Mouse (Mus musculus) midbrain, embryonic 15.5 days (tissue): ENCODE results near the gene Olfr263. TPM values are rescaled to one million over a fixed set of nuclear protein-coding genes. Genes with fewer than 3 reads are reported as not detected.
"Not testable (repeated sequence)": the region's sequence is repeated elsewhere in the genome, so short reads cannot be mapped to it uniquely, and the experiment has no call there.

Experiments
- ATAC-seq: fragments of 200-750 bp; cut with Nextera tagmentation; replicated peaks from 2 replicates; pipeline ENCODE4 v1.8.0; 2017; ENCODE audit warnings: moderate TSS enrichment
- H3K27ac ChIP-seq: fragments of 300-500 bp; sonication (generic); 2 replicates; pipeline ENCODE4 v1.5.1; 2015; ENCODE audit warnings: mild to moderate bottlenecking, inconsistent platforms
- H3K27me3 ChIP-seq: fragments of 300-500 bp; sonication (generic); replicated peaks from 2 replicates; pipeline ENCODE4 v1.6.1; 2015; ENCODE audit warnings: inconsistent platforms
- H3K36me3 ChIP-seq: fragments of 300-500 bp; sonication (generic); replicated peaks from 2 replicates; pipeline ENCODE4 v1.6.1; 2015; ENCODE audit warnings: inconsistent platforms
- H3K4me1 ChIP-seq: fragments of 300-500 bp; sonication (generic); 2 replicates; pipeline ENCODE4 v1.6.1; 2015; ENCODE audit warnings: inconsistent platforms
- H3K4me2 ChIP-seq: fragments of 300-500 bp; sonication (generic); 2 replicates; pipeline ENCODE4 v1.6.1; 2015; ENCODE audit warnings: inconsistent platforms, mild to moderate bottlenecking, moderate library complexity
- H3K4me3 ChIP-seq: fragments of 300-500 bp; sonication (generic); 2 replicates; pipeline ENCODE4 v1.5.1; 2015; ENCODE audit warnings: mild to moderate bottlenecking, inconsistent platforms
- H3K9ac ChIP-seq: fragments of 300-500 bp; sonication (generic); 2 replicates; pipeline ENCODE4 v1.6.1; 2015; ENCODE audit warnings: mild to moderate bottlenecking, inconsistent platforms
- H3K9me3 ChIP-seq: fragments of 300-500 bp; sonication (generic); 2 replicates; pipeline ENCODE4 v1.6.1; 2016; ENCODE audit warnings: inconsistent platforms
- WGBS: fragments of 180-500 bp; shearing (Covaris S2); methylation state at CpG from one replicate; pipeline ENCODE4 v1.1.7; 2015; ENCODE audit warnings: mixed read lengths; 5-methylcytosine and 5-hydroxymethylcytosine counted together
- polyA plus RNA-seq: library from polyadenylated mRNA; unstranded; fragments of >200 nt; fragmentation: Nextera tagmentation; extraction: Ambion mirVana; gene quantifications from 2 replicates; pipeline ENCODE4 v1.2.1, GENCODE M21; 2015

The Olfr263 gene
- polyA plus RNA-seq = not detected in 2 replicates

GRCm38 (mm10) chr13:21129339-21129738 is at the start of gene Olfr263:
Olfr263 (plus strand) TSS chr13:21129639.
- H3K4me3 ChIP-seq, ATAC-seq, H3K27ac ChIP-seq, H3K36me3 ChIP-seq, H3K4me2 ChIP-seq, H3K9me3 ChIP-seq, H3K27me3 ChIP-seq, H3K4me1 ChIP-seq, H3K9ac ChIP-seq: not testable (repeated sequence)
- WGBS = 78% methylated on average over 3 of the region's 3 CpGs

- Histone ChIP-seq H3K4me1 (no peaks in the 10 kb centered on the region), H3K4me3 (no peak overlapping the region), H3K9ac (no peak overlapping the region), H3K27me3 (no peaks in the 10 kb centered on the region), H3K9me3 (no peaks in the 10 kb centered on the region), H3K27ac (no peak overlapping the region), H3K36me3 (no peaks in the 10 kb centered on the region), H3K4me2 (no peak overlapping the region)
- ATAC-seq = no peak
- WGBS = 77% methylated on average over 2 of the region's 2 CpGs
Observed at GRCm38 (mm10) chr13:21082686-21083085, 46.8 kb upstream of the Olfr263 start.

GRCm38 (mm10) chr13:21109759-21110158 is 19.7 kb upstream of the Olfr263 start:
- Histone ChIP-seq H3K27ac (no peak overlapping the region), H3K36me3 (no peaks in the 10 kb centered on the region), H3K4me2 (no peak overlapping the region), H3K4me1 (no peaks in the 10 kb centered on the region), H3K9ac (no peak overlapping the region), H3K4me3 (no peak overlapping the region), H3K9me3 (no peaks in the 10 kb centered on the region), H3K27me3 (no peaks in the 10 kb centered on the region)
- no peak for ATAC-seq
- 88% methylated on average over 3 of the region's 3 CpGs for WGBS

- no peak overlapping the region for H3K4me2 ChIP-seq
- WGBS = 91% methylated on average over 6 of the region's 6 CpGs
- no peaks in the 10 kb centered on the region for H3K9me3 ChIP-seq
Observed at GRCm38 (mm10) chr13:21110441-21110840, 19.0 kb upstream of the Olfr263 start.

GRCm38 (mm10) chr13:21111183-21111582 is 18.3 kb upstream of the Olfr263 start, which contains the start of gene Olfr1369-ps1:
Olfr1369-ps1 (plus strand) TSS chr13:21111483.
- not testable (repeated sequence) for H3K36me3 ChIP-seq, H3K4me2 ChIP-seq, H3K4me3 ChIP-seq, ATAC-seq, H3K9me3 ChIP-seq, H3K9ac ChIP-seq, H3K27me3 ChIP-seq, H3K27ac ChIP-seq, H3K4me1 ChIP-seq
- 63% methylated on average over 3 of the region's 3 CpGs for WGBS

More at GRCm38 (mm10) chr13:21110441-21110840, 19.0 kb upstream of the Olfr263 start:
- no peaks in the 10 kb centered on the region for H3K27me3 ChIP-seq
- H3K36me3 ChIP-seq = no peaks in the 10 kb centered on the region
- H3K27ac ChIP-seq = no peak overlapping the region
- H3K4me3 ChIP-seq = no peak overlapping the region
- H3K9ac ChIP-seq = no peak overlapping the region
- no peak for ATAC-seq
- H3K4me1 ChIP-seq = no peaks in the 10 kb centered on the region

- no peak for ATAC-seq
- no peaks in the 10 kb centered on the region for H3K4me1 ChIP-seq
- 84% methylated on average over 4 of the region's 4 CpGs for WGBS
- no peak overlapping the region for H3K27ac ChIP-seq
- no peaks in the 10 kb centered on the region for H3K27me3 ChIP-seq
- H3K36me3 ChIP-seq = no peaks in the 10 kb centered on the region
- no peaks in the 10 kb centered on the region for H3K9me3 ChIP-seq
- no peak overlapping the region for H3K4me3 ChIP-seq
- no peak overlapping the region for H3K9ac ChIP-seq
- no peak overlapping the region for H3K4me2 ChIP-seq
Observed at GRCm38 (mm10) chr13:21114121-21114520, 15.3 kb upstream of the Olfr263 start.

GRCm38 (mm10) chr13:21142421-21142820 is 13.0 kb downstream of the Olfr263 start:
- WGBS = 54% methylated on average over 8 of the region's 8 CpGs
- Histone ChIP-seq H3K9ac (no peak overlapping the region), H3K4me3 (no peak overlapping the region), H3K4me1 (no peaks in the 10 kb centered on the region), H3K9me3 (no peaks in the 10 kb centered on the region), H3K36me3 (no peaks in the 10 kb centered on the region), H3K4me2 (no peak overlapping the region), H3K27me3 (no peaks in the 10 kb centered on the region), H3K27ac (no peak overlapping the region)
- no peak for ATAC-seq

- Histone ChIP-seq H3K9me3 (no peaks in the 10 kb centered on the region), H3K27ac (no peak within 1 kb of the TSS), H3K9ac (no peak within 1 kb of the TSS), H3K4me3 (no peak within 1 kb of the TSS), H3K27me3 (no peaks in the 10 kb centered on the region), H3K36me3 (no peaks in the 10 kb centered on the region), H3K4me1 (no peaks in the 10 kb centered on the region), H3K4me2 (no peak within 1 kb of the TSS)
- 80% methylated on average over 4 of the region's 4 CpGs for WGBS
- ATAC-seq = no peak
Observed at GRCm38 (mm10) chr13:21145767-21146166, 16.3 kb downstream of the Olfr263 start, which contains the start of gene Olfr1368. Olfr1368 (minus strand) TSS chr13:21145867.

- no peak overlapping the region for H3K27ac ChIP-seq
- 89% methylated on average over 5 of the region's 5 CpGs for WGBS
- H3K4me2 ChIP-seq = no peak overlapping the region
- H3K36me3 ChIP-seq = no peaks in the 10 kb centered on the region
- H3K4me3 ChIP-seq = no peak overlapping the region
- no peak overlapping the region for H3K9ac ChIP-seq
- H3K27me3 ChIP-seq = 0 out of 2 replicates have a peak, but pooled peaks cover 3% of the 10 kb centered on the region
- peaks cover 16% of the 10 kb centered on the region for H3K4me1 ChIP-seq
- no peak for ATAC-seq
- H3K9me3 ChIP-seq = no peaks in the 10 kb centered on the region
Observed at GRCm38 (mm10) chr13:21155888-21156287, 26.4 kb downstream of the Olfr263 start.

- Histone ChIP-seq H3K9ac (no peak overlapping the region), H3K9me3 (no peaks in the 10 kb centered on the region), H3K4me2 (peak overlapping the region; percentile 98), H3K27me3 (0 out of 2 replicates have a peak, but pooled peaks cover 3% of the 10 kb centered on the region), H3K36me3 (no peaks in the 10 kb centered on the region), H3K4me3 (peak overlapping the region; percentile 77; the same call in 1 of the 2 replicates), H3K4me1 (peaks cover 19% of the 10 kb centered on the region), H3K27ac (no peak overlapping the region)
- WGBS = 8% methylated on average over 9 of the region's 9 CpGs
- ATAC-seq = no peak
Observed at GRCm38 (mm10) chr13:21158071-21158470, 28.6 kb downstream of the Olfr263 start.

- no peaks in the 10 kb centered on the region for H3K36me3 ChIP-seq
- no peak overlapping the region for H3K27ac ChIP-seq
- H3K4me2 ChIP-seq = peak overlapping the region; percentile 98
- H3K9me3 ChIP-seq = no peaks in the 10 kb centered on the region
- H3K27me3 ChIP-seq = 0 out of 2 replicates have a peak, but pooled peaks cover 3% of the 10 kb centered on the region
- peak overlapping the region; percentile 57 for H3K9ac ChIP-seq
- peaks cover 19% of the 10 kb centered on the region for H3K4me1 ChIP-seq
- peak overlapping the region; percentile 77 for H3K4me3 ChIP-seq
- WGBS = under 1% methylated on average over 19 of the region's 19 CpGs
- ATAC-seq = peak; percentile 42
Observed at GRCm38 (mm10) chr13:21158785-21159474, 29.5 kb downstream of the Olfr263 start.

- H3K9me3 ChIP-seq = no peaks in the 10 kb centered on the region
- H3K4me1 ChIP-seq = peaks cover 19% of the 10 kb centered on the region
- peak overlapping the region; percentile 98 for H3K4me2 ChIP-seq
- H3K4me3 ChIP-seq = peak overlapping the region; percentile 77
- no peaks in the 10 kb centered on the region for H3K36me3 ChIP-seq
- ATAC-seq = peak; percentile 22
- H3K27me3 ChIP-seq = 0 out of 2 replicates have a peak, but pooled peaks cover 3% of the 10 kb centered on the region
- no peak overlapping the region for H3K27ac ChIP-seq
- H3K9ac ChIP-seq = peak overlapping the region; percentile 57
- under 1% methylated on average over 15 of the region's 15 CpGs for WGBS
Observed at GRCm38 (mm10) chr13:21159475-21159819, 30.0 kb downstream of the Olfr263 start.

GRCm38 (mm10) chr13:21160041-21160511 is 30.6 kb downstream of the Olfr263 start:
- peaks cover 19% of the 10 kb centered on the region for H3K4me1 ChIP-seq
- under 1% methylated on average over 16 of the region's 16 CpGs for WGBS
- H3K9me3 ChIP-seq = no peaks in the 10 kb centered on the region
- H3K9ac ChIP-seq = peak overlapping the region; percentile 57
- H3K4me3 ChIP-seq = peak overlapping the region; percentile 77
- no peak overlapping the region for H3K27ac ChIP-seq
- H3K4me2 ChIP-seq = peak overlapping the region; percentile 98
- 0 out of 2 replicates have a peak, but pooled peaks cover 3% of the 10 kb centered on the region for H3K27me3 ChIP-seq
- H3K36me3 ChIP-seq = no peaks in the 10 kb centered on the region
- ATAC-seq = peak; percentile 43; the same call in 1 of the 2 replicates
